Mouse (Mus musculus) B cell, adult (primary cell): Measurements from ENCODE around the gene Tmem41b. TPM values are rescaled to one million over a fixed set of nuclear protein-coding genes. Genes with fewer than 3 reads are reported as not detected.

Source experiments
- total RNA-seq: library from RNA; stranded (reverse); gene quantifications from 4 replicates; pipeline ENCODE4 v1.2.4, GENCODE M21; 2023; ENCODE audit not compliant: inconsistent age

Gene Tmem41b
- total RNA-seq = 51.4 to 59.8 TPM (median 53.0 TPM) in 4 replicates

GRCm38 (mm10) chr7:109986775-109987174 lies at the start of gene Tmem41b:
Gene Tmem41b, minus strand, starts transcription at chr7:109986929.

GRCm38 (mm10) chr7:110018117-110018630 lies 31.4 kb upstream of the Tmem41b start, which contains the start of gene Ipo7:
Gene Ipo7, plus strand, starts transcription at chr7:110018274.

GRCm38 (mm10) chr7:109959716-109960612 lies 26.8 kb downstream of the Tmem41b start, which contains the start of gene Dennd5a:
Gene Dennd5a, minus strand, starts transcription at chr7:109960470.

Other genes with a start within 250 kb of the Tmem41b start
- 22.0 to 29.9 TPM (median 24.3 TPM) in 4 replicates for gene Tmem9b, start 234.1 kb downstream of the Tmem41b start, total RNA-seq
- gene Nrip3, start 204.9 kb downstream of the Tmem41b start, total RNA-seq = 1.4 TPM in 1 of 4 replicates, not detected in the others
- not detected in 4 replicates for gene Scube2, start 121.2 kb downstream of the Tmem41b start, total RNA-seq
- 101 to 114 TPM (median 105 TPM) in 4 replicates for gene Dennd5a, start 26.5 kb downstream of the Tmem41b start, total RNA-seq
- gene Ipo7, start 31.3 kb upstream of the Tmem41b start, total RNA-seq = 68.9 to 75.3 TPM (median 70.1 TPM) in 4 replicates
- gene Zfp143, start 74.3 kb upstream of the Tmem41b start, total RNA-seq = 30.3 to 35.5 TPM (median 32.5 TPM) in 4 replicates
- gene Wee1, start 135.1 kb upstream of the Tmem41b start, total RNA-seq = 4.1 to 5.2 TPM (median 5.0 TPM) in 4 replicates
- gene Swap70, start 234.8 kb upstream of the Tmem41b start, total RNA-seq = 396 to 432 TPM (median 409 TPM) in 4 replicates